Mouse (Mus musculus): ENCODE results near the gene Ccdc173.
A peak's percentile ranks its signal among the peaks of the same experiment; 100 is the strongest.

Ccdc173 gene

GRCm38 (mm10) chr2:69778836-69779177 lies 10.6 kb downstream of the Ccdc173 start:
- DNase-seq, result peak; percentile 81

- DNase-seq, result peak; percentile 66
Measured at GRCm38 (mm10) chr2:69777985-69778835, 11.2 kb downstream of the Ccdc173 start.

GRCm38 (mm10) chr2:69773331-69773730 lies 16.0 kb downstream of the Ccdc173 start:
- no peak for DNase-seq

GRCm38 (mm10) chr2:69764716-69765115 lies 24.7 kb downstream of the Ccdc173 start:
- DNase-seq, result no peak

- no peak for DNase-seq
Measured at GRCm38 (mm10) chr2:69763340-69763739, 26.0 kb downstream of the Ccdc173 start.

- DNase-seq, result no peak
Measured at GRCm38 (mm10) chr2:69760980-69761379, 28.4 kb downstream of the Ccdc173 start.

- DNase-seq, result peak; percentile 18
Measured at GRCm38 (mm10) chr2:69745091-69745490, 44.3 kb downstream of the Ccdc173 start.

GRCm38 (mm10) chr2:69723519-69723825 lies 65.9 kb downstream of the Ccdc173 start:
- no peak for DNase-seq

- DNase-seq, result peak; percentile 94
Measured at GRCm38 (mm10) chr2:69722650-69723518, 66.5 kb downstream of the Ccdc173 start.

GRCm38 (mm10) chr2:69722273-69722649 lies 67.1 kb downstream of the Ccdc173 start, which contains the start of gene Ppig:
TSS of gene Ppig (plus strand) at chr2:69722545.
- no peak for DNase-seq

GRCm38 (mm10) chr2:69719121-69719520 lies 70.3 kb downstream of the Ccdc173 start:
- no peak for DNase-seq

- DNase-seq, result no peak
Measured at GRCm38 (mm10) chr2:69716483-69716882, 72.9 kb downstream of the Ccdc173 start.

GRCm38 (mm10) chr2:69714126-69714525 lies 75.2 kb downstream of the Ccdc173 start:
- no peak for DNase-seq

- DNase-seq, result no peak
Measured at GRCm38 (mm10) chr2:69713626-69714014, 75.8 kb downstream of the Ccdc173 start.

GRCm38 (mm10) chr2:69712981-69713625 lies 76.3 kb downstream of the Ccdc173 start, which contains the start of gene Fastkd1:
TSS of gene Fastkd1 (minus strand) at chr2:69713516.
- DNase-seq, result peak; percentile 82

GRCm38 (mm10) chr2:69712171-69712570 lies 77.2 kb downstream of the Ccdc173 start:
- DNase-seq, result no peak

Measured in thymus, postnatal 4 days (tissue).